Mouse (Mus musculus): ENCODE results near the gene Fsd1l.
"Not testable (repeated sequence)": the region's sequence is repeated elsewhere in the genome, so short reads cannot be mapped to it uniquely, and the experiment has no call there.

Gene Fsd1l

GRCm38 (mm10) chr4:53630963-53631315, 332 bp upstream of the Fsd1l start:
- DNase-seq (ENCODE audit: low read depth), result no peak

GRCm38 (mm10) chr4:53632011-53632349, 709 bp downstream of the Fsd1l start:
- peak; percentile 8 for DNase-seq (ENCODE audit: low read depth)

GRCm38 (mm10) chr4:53635336-53635735, 4.1 kb downstream of the Fsd1l start:
- no peak for DNase-seq (ENCODE audit: low read depth)

- DNase-seq (ENCODE audit: low read depth), result no peak
Measured at GRCm38 (mm10) chr4:53637269-53637909, 6.1 kb downstream of the Fsd1l start.

- no peak for DNase-seq (ENCODE audit: low read depth)
Measured at GRCm38 (mm10) chr4:53638549-53639123, 7.4 kb downstream of the Fsd1l start.

- DNase-seq (ENCODE audit: low read depth), result no peak
Measured at GRCm38 (mm10) chr4:53658029-53658428, 26.8 kb downstream of the Fsd1l start.

- no peak for DNase-seq (ENCODE audit: low read depth)
Measured at GRCm38 (mm10) chr4:53660711-53661110, 29.4 kb downstream of the Fsd1l start.

- DNase-seq (ENCODE audit: low read depth), result no peak
Measured at GRCm38 (mm10) chr4:53682092-53682491, 50.8 kb downstream of the Fsd1l start.

- no peak for DNase-seq (ENCODE audit: low read depth)
Measured at GRCm38 (mm10) chr4:53688965-53689364, 57.7 kb downstream of the Fsd1l start.

GRCm38 (mm10) chr4:53691418-53691817, 60.1 kb downstream of the Fsd1l start:
- no peak for DNase-seq (ENCODE audit: low read depth)

GRCm38 (mm10) chr4:53709166-53709565, 77.9 kb downstream of the Fsd1l start:
- not testable (repeated sequence) for DNase-seq (ENCODE audit: low read depth)

- no peak for DNase-seq (ENCODE audit: low read depth)
Measured at GRCm38 (mm10) chr4:53710021-53710420, 78.8 kb downstream of the Fsd1l start.

- no peak for DNase-seq (ENCODE audit: low read depth)
Measured at GRCm38 (mm10) chr4:53710555-53711328, 79.5 kb downstream of the Fsd1l start.

- no peak for DNase-seq (ENCODE audit: low read depth)
Measured at GRCm38 (mm10) chr4:53713704-53714050, 82.4 kb downstream of the Fsd1l start, which contains the start of gene Fktn. TSS of gene Fktn (plus strand) at chr4:53713998.

- peak; percentile 90 for DNase-seq (ENCODE audit: low read depth)
Measured at GRCm38 (mm10) chr4:53714051-53714814, 83.0 kb downstream of the Fsd1l start.

GRCm38 (mm10) chr4:53715977-53716376, 84.7 kb downstream of the Fsd1l start:
- no peak for DNase-seq (ENCODE audit: low read depth)

- no peak for DNase-seq (ENCODE audit: low read depth)
Measured at GRCm38 (mm10) chr4:53717546-53717945, 86.3 kb downstream of the Fsd1l start.

- DNase-seq (ENCODE audit: low read depth), result no peak
Measured at GRCm38 (mm10) chr4:53718261-53718660, 87.0 kb downstream of the Fsd1l start.

- DNase-seq (ENCODE audit: low read depth), result no peak
Measured at GRCm38 (mm10) chr4:53722506-53722905, 91.2 kb downstream of the Fsd1l start.

- not testable (repeated sequence) for DNase-seq (ENCODE audit: low read depth)
Measured at GRCm38 (mm10) chr4:53726100-53726499, 94.8 kb downstream of the Fsd1l start.

- no peak for DNase-seq (ENCODE audit: low read depth)
Measured at GRCm38 (mm10) chr4:53728121-53728520, 96.8 kb downstream of the Fsd1l start.

GRCm38 (mm10) chr4:53738956-53739616, 107.8 kb downstream of the Fsd1l start:
- peak; percentile 64 for DNase-seq (ENCODE audit: low read depth)

Measured in c-Kit-positive CD71-negative TER-119-negative erythroid progenitor cells, embryonic 14.5 days (primary cell).